Comparison of ENCODE assay signal across 8 mouse cellular contexts in the genomic region with DNA sequence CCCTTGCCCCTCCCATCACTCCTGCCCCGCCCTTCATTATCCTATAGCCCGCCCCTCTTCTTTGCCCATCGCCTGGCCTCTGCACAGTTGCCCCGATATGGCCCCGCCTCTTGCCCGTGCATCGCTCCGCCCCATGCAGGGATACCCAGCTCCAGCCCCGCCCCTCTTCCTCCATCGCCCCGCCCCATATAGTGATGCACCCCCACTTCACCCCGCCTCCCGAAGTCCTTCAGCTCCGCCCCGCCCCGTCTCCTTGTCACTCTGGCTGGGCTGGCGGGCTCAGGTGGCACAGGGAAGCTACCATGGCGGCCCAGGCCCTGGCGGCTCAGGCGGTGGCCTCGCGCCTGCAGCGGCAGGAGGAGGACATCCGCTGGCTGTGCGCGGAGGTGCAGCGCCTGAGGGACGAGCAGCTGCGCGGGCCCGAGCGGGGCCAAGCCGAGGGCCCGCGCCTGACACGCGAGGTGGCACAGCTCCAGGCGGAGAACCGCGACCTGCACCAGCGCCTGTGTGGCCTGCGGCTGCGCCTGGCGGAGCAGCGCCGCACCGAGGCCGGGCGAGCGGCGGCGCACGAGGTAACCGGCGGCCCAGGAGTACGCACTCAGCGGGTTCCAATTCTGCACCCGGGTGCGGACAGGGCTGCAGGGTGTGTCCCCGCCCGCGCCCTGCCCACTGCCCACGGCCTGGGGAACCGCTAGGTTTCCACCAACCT. TPM values are rescaled to one million over a fixed set of nuclear protein-coding genes. Genes with fewer than 3 reads are reported as not detected.
A peak's percentile ranks its signal among the peaks of the same experiment; 100 is the strongest.
DNase-seq lines count a peak whose midpoint lies in the region; ATAC-seq and TF ChIP-seq lines count a peak whose summit lies in the region.

A gene (plus strand): TSS at position 256 of the 709 bp plus-strand sequence.

- H3K4me1 ChIP-seq in ES-E14 (ENCODE audit: control insufficient read depth in 2 of 2, insufficient read depth in 2 of 2, low read length in 2 of 2, poor library complexity in 1 of 2): peaks cover 0 to 1% of the 10 kb centered on the region in 2 experiments; a peak in 1 of 4 replicates
- peaks cover 12% of the 10 kb centered on the region; the same call in 1 of the 2 replicates for H3K4me1 ChIP-seq in forebrain, embryonic 15.5 days
- peaks cover 3% of the 10 kb centered on the region; the same call in 1 of the 2 replicates for H3K4me1 ChIP-seq in lung, adult 2 months (ENCODE audit: control insufficient read depth, insufficient read depth, low read length)

- in situ Hi-C loops in ES-E14 (cut with MboI; ENCODE audit: low sequenced_read_pairs in 2 of 2, unreplicated experiment in 2 of 2): no loop called here

- intact Hi-C loops in heart, postnatal 25 days (cut with DNase I): loop anchor here (5.0 kb wide), 2 partner anchors 48 to 322 kb away; a partner anchor contains a TSS

- peak; percentile 96 for ATAC-seq in forebrain, embryonic 15.5 days (replicated peaks)
- ATAC-seq in neutrophil, adult 5-6 weeks (ENCODE audit: extremely low read depth, insufficient number of reproducible peaks, low FRiP score, poor library complexity, severe bottlenecking): peak; percentile 94

- peaks cover 3% of the 10 kb centered on the region for H3K36me3 ChIP-seq in ES-E14 (ENCODE audit: control insufficient read depth, insufficient read depth, low read length, poor library complexity, severe bottlenecking)
- peaks cover 16% of the 10 kb centered on the region for H3K36me3 ChIP-seq in forebrain, embryonic 15.5 days

- H3K9ac ChIP-seq in ES-E14 (ENCODE audit: insufficient read depth, low read depth, low read length, poor library complexity, severe bottlenecking): peak within 1 kb of the TSS; percentile 79
- peak within 1 kb of the TSS; percentile 68 for H3K9ac ChIP-seq in forebrain, embryonic 15.5 days (replicated peaks)

- under 1% methylated on average over 64 of the region's 64 CpGs for WGBS in forebrain, embryonic 15.5 days
- WGBS in lung, adult 2 months: 1% methylated on average over 64 of the region's 64 CpGs

- DNase-seq in ES-E14 (ENCODE audit: low read depth, low spot score): peak; percentile 94
- DNase-seq in cerebellum, adult 11-12 months: peak; percentile 97
- DNase-seq in heart, postnatal 25 days (ENCODE audit: low spot score): peak; percentile 82
- peak; percentile 91 to 97 for DNase-seq in layer of hippocampus, adult 18-20 months (ENCODE audit: low spot score in 2 of 2)
- DNase-seq in lung, adult 2 months: peak; percentile 92
- DNase-seq in thymus, adult 18-20 months: peak; percentile 96 to 97

- no peak for TF ChIP-seq CTCF in lung, adult 2 months (IDR thresholded peaks at IDR 0.05; ENCODE audit: insufficient read depth, low read length)

- 0 out of 2 replicates have a peak, but pooled peaks cover 3% of the 10 kb centered on the region for H3K27me3 ChIP-seq in forebrain, embryonic 15.5 days

- TF ChIP-seq POLR2A in lung, adult 2 months (IDR thresholded peaks at IDR 0.05; ENCODE audit: borderline replicate concordance, extremely low read depth, low read depth, low read length): no peak

- H3K4me2 ChIP-seq in forebrain, embryonic 15.5 days (replicated peaks): peak within 1 kb of the TSS; percentile 56

- H3K9me3 ChIP-seq in ES-E14 (ENCODE audit: control insufficient read depth, insufficient read depth, low read depth, low read length): peaks cover 2% of the 10 kb centered on the region; the same call in 1 of the 2 replicates
- no peaks in the 10 kb centered on the region for H3K9me3 ChIP-seq in forebrain, embryonic 15.5 days

- H3K4me3 ChIP-seq in ES-E14 (ENCODE audit: insufficient read depth in 1 of 2, low read depth in 1 of 2, low read length in 2 of 2, poor library complexity in 1 of 2, severe bottlenecking in 1 of 2): peak within 1 kb of the TSS; percentile 91 to 92
- H3K4me3 ChIP-seq in forebrain, embryonic 15.5 days: peak within 1 kb of the TSS; percentile 61
- peak within 1 kb of the TSS; percentile 3 for H3K4me3 ChIP-seq in lung, adult 2 months (replicated peaks; ENCODE audit: extremely low read depth, low read depth, low read length)

- H3K27ac ChIP-seq in ES-E14 (ENCODE audit: insufficient read depth, low read depth, low read length, poor library complexity, severe bottlenecking): no peak within 1 kb of the TSS
- peak within 1 kb of the TSS; percentile 75 for H3K27ac ChIP-seq in forebrain, embryonic 15.5 days (replicated peaks)

TF ChIP-seq in ES-E14, 5 proteins besides CTCF, POLR2A, EP300 and RAD21:
- TF ChIP-seq HCFC1 (IDR thresholded peaks at IDR 0.05; ENCODE audit: borderline replicate concordance, insufficient read depth, low read length) (peak; percentile 51; the same call in 1 of the 2 replicates), MAFK (IDR thresholded peaks at IDR 0.05; ENCODE audit: insufficient read depth, low read depth, low read length) (no peak), ZC3H11A (IDR thresholded peaks at IDR 0.05; ENCODE audit: borderline replicate concordance, low read depth, low read length) (0 out of 2 replicates have a peak, but pooled peaks have one; percentile 2), ZNF384 (IDR thresholded peaks at IDR 0.05; ENCODE audit: low read depth, low read length) (no peak), CHD2 (IDR thresholded peaks at IDR 0.05; ENCODE audit: low read depth, low read length) (no peak)

RNA-seq across cellular contexts. Expression of the gene that starts here (rescaled TPM):
- 3.0 and 3.2 TPM in 2 replicates for total RNA-seq in ES-E14 (2012; rRNA removed)
- 15.3 and 15.8 TPM in 2 replicates for polyA plus RNA-seq in forebrain, embryonic 15.5 days (2015; fragmentation: Nextera tagmentation; extraction: Ambion mirVana)
- total RNA-seq in heart, postnatal 25 days (2021): 10 to 100 TPM; 31.1 to 31.9 TPM
- 10 to 100 TPM; 33.2 to 34.0 TPM for total RNA-seq in layer of hippocampus, adult 18-20 months (2021)
- 3.8 and 4.1 TPM in 2 replicates for polyA plus RNA-seq in lung, adult 2 months (2012; rRNA removed)
- 6.6 and 8.7 TPM in 2 replicates for total RNA-seq in neutrophil, adult 5-6 weeks (2017)

Comparison
In these comparisons a context has a peak if more than half of its experiments do, and no peak if none do; other contexts are left out.
1. H3K4me3 ChIP-seq: peak in every context shown above with its lines; median percentile 92 in ES-E14; 61 in forebrain, embryonic 15.5 days; 3 in lung, adult 2 months.